Mouse (Mus musculus) limb, embryonic 12.5 days (tissue): ENCODE measurements around the gene Cdc16. TPM values are rescaled to one million over a fixed set of nuclear protein-coding genes. Genes with fewer than 3 reads are reported as not detected.

ENCODE experiments used
- polyA plus RNA-seq: library from polyadenylated mRNA; unstranded; fragments of >200 nt; fragmentation: Nextera tagmentation; extraction: Ambion mirVana; gene quantifications from 2 replicates; pipeline ENCODE4 v1.2.1, GENCODE M21; 2016

Cdc16 gene
- polyA plus RNA-seq, 1 experiment from 2014 or later: 243 TPM

Other genes with a start within 250 kb of the Cdc16 start
- not detected in 2 replicates for gene 1700029H14Rik, start 195.2 kb upstream of the Cdc16 start, polyA plus RNA-seq
- gene Rasa3, start 80.1 kb upstream of the Cdc16 start, polyA plus RNA-seq: 20.2 and 24.9 TPM in 2 replicates
- 0.06 and 0.14 TPM in 2 replicates for gene Cfap97d2, start 51.8 kb upstream of the Cdc16 start, polyA plus RNA-seq
- 41.9 and 45.2 TPM in 2 replicates for gene Upf3a, start 27.9 kb downstream of the Cdc16 start, polyA plus RNA-seq
- gene AF366264, start 80.7 kb downstream of the Cdc16 start, polyA plus RNA-seq: not detected in 2 replicates
- 41.7 and 44.2 TPM in 2 replicates for gene Champ1, start 112.0 kb downstream of the Cdc16 start, polyA plus RNA-seq
- 73.4 and 77.5 TPM in 2 replicates for gene Coprs, start 132.6 kb downstream of the Cdc16 start, polyA plus RNA-seq